Mouse (Mus musculus) G1E (cell line): ENCODE measurements around the gene Lax1. TPM values are rescaled to one million over a fixed set of nuclear protein-coding genes. Genes with fewer than 3 reads are reported as not detected.
A peak's percentile ranks its signal among the peaks of the same experiment; 100 is the strongest.

Experiments
- ATAC-seq: 2 replicates; pipeline ENCODE4 v1.8.0; 2016; ENCODE audit warnings: mild to moderate bottlenecking; ENCODE audit not compliant: insufficient number of reproducible peaks, poor library complexity, low FRiP score, severe bottlenecking; ENCODE audit errors: extremely low read depth
- DNase-seq: peaks from one replicate; pipeline ENCODE4 v3.0.0; 2012; ENCODE audit warnings: low spot score
- H3K27me3 ChIP-seq: 2 replicates; pipeline ENCODE4 v1.6.1; 2012; ENCODE audit warnings: mild to moderate bottlenecking, low read length, inconsistent platforms; ENCODE audit not compliant: insufficient read depth
- H3K36me3 ChIP-seq: replicated peaks from 2 replicates; pipeline ENCODE3; 2012; ENCODE audit warnings: mild to moderate bottlenecking, inconsistent platforms
- H3K4me1 ChIP-seq: 2 replicates; pipeline ENCODE4 v1.6.1; 2012; ENCODE audit warnings: low read depth, low read length, inconsistent platforms, mixed read lengths; ENCODE audit not compliant: insufficient read depth
- H3K4me3 ChIP-seq: 2 replicates; pipeline ENCODE4 v1.5.1; 2012; ENCODE audit warnings: low read depth, mild to moderate bottlenecking, inconsistent platforms, low read length, moderate library complexity, mixed read lengths
- H3K9me3 ChIP-seq: replicated peaks from 2 replicates; pipeline ENCODE4 v1.6.1; 2012; ENCODE audit warnings: inconsistent platforms
- CTCF ChIP-seq: IDR thresholded peaks from 2 replicates; pipeline ENCODE4 v1.5.1; 2012; ENCODE audit warnings: low read depth, low read length, inconsistent platforms, mixed read lengths
- GATA1 ChIP-seq: IDR thresholded peaks from 2 replicates; pipeline ENCODE4 v1.6.1; 2012; ENCODE audit warnings: borderline replicate concordance, low read length, inconsistent platforms, mixed read lengths
- GATA2 ChIP-seq: IDR thresholded peaks from 2 replicates; pipeline ENCODE4 v1.6.1; 2012; ENCODE audit warnings: low read depth, low read length, inconsistent platforms, borderline replicate concordance
- POLR2AphosphoS5 ChIP-seq: IDR thresholded peaks from 2 replicates; pipeline ENCODE4 v1.6.1; 2012; ENCODE audit warnings: low read depth, low read length, inconsistent platforms; ENCODE audit not compliant: insufficient replicate concordance
- TAL1 ChIP-seq: conservative IDR thresholded peaks from 2 replicates; pipeline ENCODE4 v1.6.1; 2012; ENCODE audit warnings: low read depth, low read length, inconsistent platforms, mixed read lengths
- polyA plus RNA-seq: library from polyadenylated mRNA; stranded (reverse); fragments of >175 nt; gene quantifications from 2 replicates; pipeline ENCODE4 v1.2.3, GENCODE M21; 2012
- total RNA-seq, 2 experiments: library from RNA; stranded (forward) in 1 of 2; stranded (reverse) in 1 of 2; fragments of 200-1000 nt in 1 of 2; fragments of >200 nt in 1 of 2; fragmentation: Nextera tagmentation in 1 of 2; gene quantifications; 2 replicates each; pipeline ENCODE4 v1.2.3; 2014 to 2017

The Lax1 gene
- total and polyA plus RNA-seq, 3 experiments: 0.16 TPM; not detected in 2

DNA sequence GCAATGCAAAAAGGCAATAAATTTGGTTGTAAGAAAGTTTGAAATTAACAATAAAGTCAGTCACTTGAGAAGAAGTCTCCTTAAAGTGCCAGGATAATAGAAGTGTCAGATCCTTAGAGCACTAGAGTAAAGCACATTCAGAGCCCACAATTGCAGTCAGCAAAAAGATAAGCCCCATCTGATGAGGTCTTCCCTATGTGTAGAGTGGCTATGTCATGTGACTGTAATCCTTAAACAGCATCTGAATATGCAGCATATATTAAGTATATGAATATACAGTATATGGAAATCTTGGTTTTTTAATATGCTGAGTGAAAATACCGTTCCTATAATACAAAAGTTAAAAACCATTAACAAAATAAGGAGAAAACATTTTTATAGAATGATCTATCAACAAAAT lies 36.9 kb downstream of the Lax1 start:
- no peak overlapping the region for H3K4me3 ChIP-seq
- TF ChIP-seq CTCF: no peak
- no peak for TF ChIP-seq TAL1
- TF ChIP-seq GATA1: no peak
- TF ChIP-seq GATA2: no peak
- no peak for TF ChIP-seq POLR2AphosphoS5
- no peaks in the 10 kb centered on the region for H3K27me3 ChIP-seq
- H3K4me1 ChIP-seq: peaks cover 53% of the 10 kb centered on the region
- DNase-seq: no peak
- H3K36me3 ChIP-seq: peaks cover 78% of the 10 kb centered on the region
- ATAC-seq: 0 out of 2 replicates have a peak, but pooled peaks have one; percentile 22
- H3K9me3 ChIP-seq: no peaks in the 10 kb centered on the region

DNA sequence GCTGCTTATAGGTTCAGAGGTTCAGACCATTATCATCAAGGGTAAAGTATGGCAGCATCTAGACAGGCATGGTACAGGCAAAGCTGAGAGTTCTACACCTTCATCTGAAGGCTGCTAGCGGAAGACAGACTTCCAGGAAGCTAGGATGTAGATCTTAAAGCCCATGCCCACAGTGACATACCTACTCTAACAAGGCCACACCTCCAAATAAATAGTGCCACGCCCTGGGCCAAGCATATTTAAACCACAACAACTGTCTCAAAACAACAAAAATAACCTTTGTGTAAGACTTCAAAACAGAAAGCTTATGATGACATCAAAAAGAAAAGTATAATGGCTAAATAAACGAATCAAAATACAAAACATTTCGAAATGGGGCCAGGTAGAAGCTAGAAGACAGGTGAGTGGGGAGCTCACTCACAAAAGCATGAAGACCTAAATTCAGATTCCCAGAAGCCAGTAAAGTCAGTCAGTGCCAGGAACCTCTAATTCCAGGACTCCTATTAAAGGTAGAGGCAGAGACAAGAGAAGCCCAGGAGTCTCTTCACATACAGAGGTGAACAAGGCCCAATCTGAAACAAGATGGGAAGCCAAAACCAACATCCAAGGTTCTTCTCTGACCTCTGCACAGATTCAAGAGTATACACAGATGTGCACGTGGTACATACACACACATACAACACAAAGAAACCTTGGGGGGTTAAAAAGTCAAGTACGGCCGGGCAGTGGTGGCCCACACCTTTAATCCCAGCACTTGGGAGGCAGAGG lies 39.4 kb downstream of the Lax1 start:
- H3K27me3 ChIP-seq: no peaks in the 10 kb centered on the region
- no peak for TF ChIP-seq CTCF
- no peak for TF ChIP-seq POLR2AphosphoS5
- no peak for TF ChIP-seq GATA2
- no peak for TF ChIP-seq TAL1
- TF ChIP-seq GATA1: no peak
- H3K4me1 ChIP-seq: peaks cover 41% of the 10 kb centered on the region
- peaks cover 75% of the 10 kb centered on the region for H3K36me3 ChIP-seq
- no peak for DNase-seq
- no peaks in the 10 kb centered on the region for H3K9me3 ChIP-seq
- H3K4me3 ChIP-seq: no peak overlapping the region
- no peak for ATAC-seq

DNA sequence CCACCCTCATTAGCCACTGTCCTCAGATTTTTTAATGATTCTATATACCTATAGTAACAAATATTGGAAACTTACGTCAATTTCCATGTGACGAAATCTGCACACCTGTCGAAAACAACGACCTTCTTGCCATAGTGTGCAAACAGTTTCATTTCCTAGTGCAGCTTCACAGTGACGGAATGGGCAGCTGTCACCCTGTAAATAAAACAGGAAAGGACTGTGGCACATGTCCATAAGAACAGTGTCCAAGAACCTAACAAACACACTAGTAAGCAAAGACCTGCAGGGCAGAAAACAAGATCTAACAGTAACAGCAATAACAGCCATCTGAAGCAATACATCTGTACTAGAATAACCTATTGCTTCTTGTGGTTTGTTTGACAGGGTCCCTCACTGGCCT lies 44.3 kb downstream of the Lax1 start:
- H3K9me3 ChIP-seq: no peaks in the 10 kb centered on the region
- DNase-seq: no peak
- no peak for TF ChIP-seq CTCF
- no peak overlapping the region for H3K4me3 ChIP-seq
- ATAC-seq: no peak
- peaks cover 88% of the 10 kb centered on the region for H3K36me3 ChIP-seq
- H3K4me1 ChIP-seq: peaks cover 20% of the 10 kb centered on the region
- H3K27me3 ChIP-seq: no peaks in the 10 kb centered on the region

DNA sequence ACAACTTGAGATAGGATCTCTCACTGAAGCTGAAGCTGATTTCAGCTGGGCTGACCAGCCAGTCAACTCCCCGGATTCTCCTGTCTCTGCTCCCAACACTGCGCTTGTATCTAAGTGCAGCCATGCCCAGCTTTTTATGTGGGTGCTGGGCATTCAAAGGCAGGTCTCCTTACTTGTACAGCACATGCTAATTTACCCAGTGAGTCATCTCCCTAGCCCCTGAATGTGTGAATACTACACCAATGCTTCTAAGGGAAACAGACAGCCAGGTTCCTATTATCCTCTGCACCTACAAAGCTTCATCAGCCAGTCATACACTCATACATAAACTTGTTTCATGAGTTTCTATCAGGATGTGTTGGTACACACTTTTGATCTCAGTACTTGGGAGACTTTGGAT lies 48.7 kb downstream of the Lax1 start:
- no peak for DNase-seq
- ATAC-seq: no peak
- peaks cover 100% of the 10 kb centered on the region for H3K36me3 ChIP-seq

DNA sequence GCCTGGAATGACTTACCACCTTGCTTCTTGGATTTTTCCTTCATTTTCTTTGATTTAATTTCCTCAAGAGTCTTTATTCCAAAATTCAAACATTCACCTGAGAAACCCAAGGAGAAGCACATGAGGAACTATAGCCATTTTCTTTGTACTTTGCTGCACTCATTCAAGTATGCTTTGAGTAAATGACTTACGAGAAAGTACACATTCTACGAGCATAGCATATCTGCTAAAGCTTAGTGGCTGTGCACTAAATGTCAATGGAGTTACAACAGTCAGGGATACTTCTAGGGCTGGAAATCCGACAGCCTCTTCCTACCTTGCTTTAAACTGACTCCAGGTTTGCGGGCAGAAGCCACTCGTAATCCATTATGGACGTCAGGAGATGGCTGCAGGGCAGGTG lies 51.4 kb downstream of the Lax1 start:
- TF ChIP-seq CTCF: no peak
- TF ChIP-seq GATA1: no peak
- TF ChIP-seq POLR2AphosphoS5: no peak
- TF ChIP-seq TAL1: no peak
- TF ChIP-seq GATA2: no peak
- peaks cover 95% of the 10 kb centered on the region for H3K36me3 ChIP-seq
- H3K9me3 ChIP-seq: no peaks in the 10 kb centered on the region
- no peak overlapping the region for H3K4me3 ChIP-seq
- peaks cover 7% of the 10 kb centered on the region; the same call in 1 of the 2 replicates for H3K4me1 ChIP-seq
- no peak for DNase-seq
- ATAC-seq: no peak
- H3K27me3 ChIP-seq: no peaks in the 10 kb centered on the region

More for the DNA sequence above, 48.7 kb downstream of the Lax1 start:
- no peak overlapping the region for H3K4me3 ChIP-seq
- H3K4me1 ChIP-seq: peaks cover 10% of the 10 kb centered on the region; the same call in 1 of the 2 replicates
- no peaks in the 10 kb centered on the region for H3K9me3 ChIP-seq
- TF ChIP-seq CTCF (no peak), TAL1 (no peak), POLR2AphosphoS5 (no peak), GATA1 (no peak), GATA2 (no peak)
- no peaks in the 10 kb centered on the region for H3K27me3 ChIP-seq

DNA sequence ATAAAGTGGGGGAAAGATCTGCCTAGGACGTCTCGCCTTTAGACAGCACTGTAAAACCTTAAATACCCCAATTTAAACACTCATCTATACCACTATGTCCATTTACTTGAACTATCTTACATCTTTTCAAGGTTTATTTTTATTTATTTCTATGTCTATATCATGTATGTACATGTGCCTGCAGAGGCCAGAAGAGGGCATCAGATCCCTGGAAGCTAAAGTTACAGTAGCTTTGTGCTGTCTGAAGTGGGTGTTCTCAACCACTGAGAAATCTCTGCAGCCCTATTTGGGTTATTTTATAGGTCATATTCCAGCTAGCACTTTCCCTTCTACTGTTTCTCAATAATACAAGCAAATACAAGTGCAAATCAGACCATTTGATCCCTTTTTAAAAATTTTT lies 57.7 kb downstream of the Lax1 start:
- ATAC-seq (no peak), DNase-seq (no peak)
- H3K36me3 ChIP-seq: peaks cover 94% of the 10 kb centered on the region
- no peak overlapping the region for H3K4me3 ChIP-seq
- TF ChIP-seq GATA2 (no peak), TAL1 (no peak), GATA1 (no peak)
- H3K27me3 ChIP-seq: no peaks in the 10 kb centered on the region
- peaks cover under 1% of the 10 kb centered on the region; the same call in 1 of the 2 replicates for H3K4me1 ChIP-seq
- H3K9me3 ChIP-seq: no peaks in the 10 kb centered on the region

Other genes starting within 250 kb of the Lax1 start
- 170 and 200 TPM in 2 replicates for gene Snrpe, start 79.8 kb downstream of the Lax1 start, total RNA-seq (2014; fragmentation: Nextera tagmentation)
- gene Snrpe, start 79.8 kb downstream of the Lax1 start, total RNA-seq (2017): 1,043 and 1,097 TPM in 2 replicates
- 25.3 and 33.5 TPM in 2 replicates for gene Snrpe, start 79.8 kb downstream of the Lax1 start, polyA plus RNA-seq
- 31.5 and 42.4 TPM in 2 replicates for gene Zbed6, start 29.2 kb downstream of the Lax1 start, total RNA-seq (2014; fragmentation: Nextera tagmentation)
- gene Zbed6, start 29.2 kb downstream of the Lax1 start, total RNA-seq (2017): 22.2 and 26.1 TPM in 2 replicates
- gene Zbed6, start 29.2 kb downstream of the Lax1 start, polyA plus RNA-seq: not detected in 2 replicates
- 62.2 and 74.9 TPM in 2 replicates for gene Gm38394, start 28.8 kb downstream of the Lax1 start, total RNA-seq (2014; fragmentation: Nextera tagmentation)
- 16.6 and 22.2 TPM in 2 replicates for gene Gm38394, start 28.8 kb downstream of the Lax1 start, total RNA-seq (2017)
- gene Gm38394, start 28.8 kb downstream of the Lax1 start, polyA plus RNA-seq: 6.8 and 7.9 TPM in 2 replicates
- gene Atp2b4, start 110.9 kb upstream of the Lax1 start, total RNA-seq (2014; fragmentation: Nextera tagmentation): 274 and 278 TPM in 2 replicates
- gene Atp2b4, start 110.9 kb upstream of the Lax1 start, total RNA-seq (2017): 32.2 and 34.0 TPM in 2 replicates
- gene Atp2b4, start 110.9 kb upstream of the Lax1 start, polyA plus RNA-seq: 69.4 and 85.7 TPM in 2 replicates
- gene Optc, start 217.9 kb upstream of the Lax1 start, total RNA-seq (2014; fragmentation: Nextera tagmentation): not detected in 2 replicates
- 0.12 TPM in 1 of 2 replicates, not detected in the other for gene Optc, start 217.9 kb upstream of the Lax1 start, total RNA-seq (2017)
- not detected in 2 replicates for gene Optc, start 217.9 kb upstream of the Lax1 start, polyA plus RNA-seq
- not detected in 2 replicates for gene Prelp, start 231.3 kb upstream of the Lax1 start, total RNA-seq (2014; fragmentation: Nextera tagmentation)
- 0.06 and 0.11 TPM in 2 replicates for gene Prelp, start 231.3 kb upstream of the Lax1 start, total RNA-seq (2017)
- gene Prelp, start 231.3 kb upstream of the Lax1 start, polyA plus RNA-seq: 0.04 and 0.10 TPM in 2 replicates